Comparison of ENCODE assay signal across 7 mouse cellular contexts in genomic region chr7:112663314-112663966, GRCm38 (mm10). TPM values are rescaled to one million over a fixed set of nuclear protein-coding genes. Genes with fewer than 3 reads are reported as not detected.
DNase-seq lines count a peak whose midpoint lies in the region; ATAC-seq and TF ChIP-seq lines count a peak whose summit lies in the region.

No protein-coding gene starts in this region.

- H3K9me3 ChIP-seq in embryonic facial prominence, embryonic 10.5 days: no peaks in the 10 kb centered on the region
- no peaks in the 10 kb centered on the region for H3K9me3 ChIP-seq in heart, embryonic 16.5 days (replicated peaks; ENCODE audit: control insufficient read depth, low read length)
- H3K9me3 ChIP-seq in lung, postnatal 0 days (ENCODE audit: low read length): no peaks in the 10 kb centered on the region

- H3K27ac ChIP-seq in embryonic facial prominence, embryonic 10.5 days (replicated peaks): peak overlapping the region; percentile 67
- peak overlapping the region; percentile 91 for H3K27ac ChIP-seq in heart, embryonic 16.5 days (ENCODE audit: low read length)
- H3K27ac ChIP-seq in lung, postnatal 0 days (ENCODE audit: low read length): peak overlapping the region; percentile 84

- TF ChIP-seq CTCF in lung, postnatal 0 days (IDR thresholded peaks at IDR 0.05): no peak

- H3K4me1 ChIP-seq in embryonic facial prominence, embryonic 10.5 days: peaks cover 32% of the 10 kb centered on the region
- peaks cover 40% of the 10 kb centered on the region for H3K4me1 ChIP-seq in heart, embryonic 16.5 days (ENCODE audit: control insufficient read depth, insufficient read depth, low read length)
- H3K4me1 ChIP-seq in lung, postnatal 0 days (ENCODE audit: insufficient read depth, low read depth, low read length): peaks cover 17% of the 10 kb centered on the region; the same call in 1 of the 2 replicates

- H3K36me3 ChIP-seq in embryonic facial prominence, embryonic 10.5 days (replicated peaks): no peaks in the 10 kb centered on the region
- no peaks in the 10 kb centered on the region for H3K36me3 ChIP-seq in heart, embryonic 16.5 days (ENCODE audit: control insufficient read depth, insufficient read depth)
- H3K36me3 ChIP-seq in lung, postnatal 0 days (ENCODE audit: insufficient read depth, low read length): no peaks in the 10 kb centered on the region

- 33% methylated on average over 6 of the region's 6 CpGs for WGBS in embryonic facial prominence, embryonic 10.5 days
- 6% methylated on average over 6 of the region's 6 CpGs for WGBS in heart, embryonic 16.5 days
- 14% methylated on average over 6 of the region's 6 CpGs for WGBS in lung, postnatal 0 days

- no peaks in the 10 kb centered on the region for H3K27me3 ChIP-seq in embryonic facial prominence, embryonic 10.5 days (replicated peaks; ENCODE audit: low read depth, poor library complexity, severe bottlenecking)
- no peaks in the 10 kb centered on the region for H3K27me3 ChIP-seq in heart, embryonic 16.5 days (ENCODE audit: control insufficient read depth, insufficient read depth, low read length)
- H3K27me3 ChIP-seq in lung, postnatal 0 days (replicated peaks; ENCODE audit: insufficient read depth, low read length): no peaks in the 10 kb centered on the region

- H3K4me2 ChIP-seq in heart, embryonic 16.5 days (ENCODE audit: low read depth, low read length): peak overlapping the region; percentile 52
- peak overlapping the region; percentile 33 for H3K4me2 ChIP-seq in lung, postnatal 0 days (replicated peaks; ENCODE audit: low read depth, low read length)

- peak; percentile 70 for TF ChIP-seq EP300 in lung, postnatal 0 days (IDR thresholded peaks at IDR 0.05)

- peak; percentile 16; the same call in 1 of the 2 replicates for ATAC-seq in heart, embryonic 16.5 days (replicated peaks; ENCODE audit: extremely low read depth, insufficient read depth, low FRiP score)
- peak; percentile 88 for ATAC-seq in lung, postnatal 0 days

- H3K9ac ChIP-seq in heart, embryonic 16.5 days (ENCODE audit: low read length): peak overlapping the region; percentile 58
- no peak overlapping the region for H3K9ac ChIP-seq in lung, postnatal 0 days (replicated peaks; ENCODE audit: low read depth)

- H3K4me3 ChIP-seq in embryonic facial prominence, embryonic 10.5 days: peak overlapping the region; percentile 26; the same call in 1 of the 2 replicates
- H3K4me3 ChIP-seq in heart, embryonic 16.5 days (ENCODE audit: low read length): peak overlapping the region; percentile 27
- H3K4me3 ChIP-seq in lung, postnatal 0 days (ENCODE audit: low read depth, low read length): no peak overlapping the region

- peak; percentile 70 for DNase-seq in adrenal gland, postnatal 14 days
- peak; percentile 60 for DNase-seq in embryonic facial prominence, embryonic 10.5 days (ENCODE audit: low spot score)
- DNase-seq in layer of hippocampus, adult 9-11 months: peak; percentile 63
- peak; percentile 96 for DNase-seq in lung, postnatal 0 days (ENCODE audit: low spot score)
- peak; percentile 20 for DNase-seq in right cerebral cortex, postnatal 4 days
- DNase-seq in thymus, postnatal 25 days: no peak

RNA-seq across cellular contexts. Expression of gene Tead1, which starts 15.7 kb away (rescaled TPM):
- 73.3 and 106 TPM in 2 replicates for total RNA-seq in adrenal gland, postnatal 14 days (2021)
- 20.2 and 23.5 TPM in 2 replicates for polyA plus RNA-seq in embryonic facial prominence, embryonic 10.5 days (2016; fragmentation: Nextera tagmentation; extraction: Ambion mirVana)
- 19.4 and 24.8 TPM in 2 replicates for polyA plus RNA-seq in heart, embryonic 16.5 days (2015; fragmentation: Nextera tagmentation; extraction: Ambion mirVana)
- polyA plus RNA-seq in lung, postnatal 0 days (2015; fragmentation: Nextera tagmentation; extraction: Ambion mirVana): 23.0 and 28.8 TPM in 2 replicates
